Comparison of ENCODE assay signal across 45 mouse cellular contexts in the genomic region with DNA sequence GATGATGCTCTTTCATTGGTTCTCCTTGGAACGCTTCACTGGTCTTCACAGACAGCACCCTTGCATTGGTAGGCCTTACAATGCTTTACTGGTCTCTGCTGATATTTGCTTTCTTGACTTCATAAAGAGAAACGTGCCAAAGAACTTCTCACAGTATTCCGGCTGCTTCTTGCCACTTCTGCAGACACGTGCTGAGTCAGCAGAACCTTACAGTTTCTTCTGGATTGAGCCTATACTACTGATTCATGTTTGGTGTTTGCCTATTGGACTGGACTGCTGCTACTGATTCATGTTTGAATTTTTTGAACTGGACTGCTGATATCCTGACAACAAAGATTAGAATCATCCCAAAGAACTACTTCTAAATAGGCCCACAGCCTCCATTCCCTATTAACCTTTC. TPM values are rescaled to one million over a fixed set of nuclear protein-coding genes. Genes with fewer than 3 reads are reported as not detected.
"Had no signal": no experiment of that assay in that cellular context is flagged by ENCODE, and none has a peak within 500 bp of the region (broad histone marks: within the 10 kb centered on the region; RNA-seq: fewer than 3 reads in every experiment).

No protein-coding gene starts in this region.

- ATAC-seq: liver, embryonic 12.5 days; liver, postnatal 0 days; lung, postnatal 0 days; midbrain, embryonic 13.5 days; midbrain, embryonic 15.5 days; midbrain, embryonic 16.5 days had no signal

- DNase-seq: left cerebral cortex, postnatal 4 days; liver; liver, embryonic 13.5 days; liver, postnatal 0 days; lung, adult 18-20 months; lung, adult 2 months; lung, embryonic 14.5 days; lung, postnatal 10 days; lung, postnatal 14 days; lung, postnatal 36 days; lung, postnatal 4 days; midbrain, embryonic 14.5 days had no signal

- H3K27ac ChIP-seq: limb, embryonic 10.5 days; limb, embryonic 12.5 days; limb, embryonic 13.5 days; limb, embryonic 15.5 days; liver, embryonic 12.5 days; liver, embryonic 13.5 days; liver, embryonic 14.5 days; liver, embryonic 15.5 days; lung, embryonic 15.5 days; macrophage; midbrain, embryonic 10.5 days; midbrain, embryonic 12.5 days; midbrain, embryonic 13.5 days; midbrain, embryonic 15.5 days had no signal

- H3K9me3 ChIP-seq: limb, embryonic 10.5 days; limb, embryonic 12.5 days; limb, embryonic 13.5 days; limb, embryonic 15.5 days; liver, embryonic 12.5 days; liver, embryonic 13.5 days; liver, embryonic 15.5 days; lung, embryonic 15.5 days; megakaryocyte, embryonic 14.5 days; midbrain, embryonic 10.5 days; midbrain, embryonic 12.5 days; midbrain, embryonic 13.5 days; midbrain, embryonic 15.5 days had no signal

- H3K36me3 ChIP-seq: limb, embryonic 10.5 days; limb, embryonic 12.5 days; limb, embryonic 13.5 days; limb, embryonic 15.5 days; liver, embryonic 12.5 days; liver, embryonic 13.5 days; liver, embryonic 15.5 days; lung, embryonic 15.5 days; midbrain, embryonic 10.5 days; midbrain, embryonic 12.5 days; midbrain, embryonic 13.5 days; midbrain, embryonic 15.5 days had no signal

- H3K4me2 ChIP-seq: limb, embryonic 12.5 days; limb, embryonic 13.5 days; limb, embryonic 15.5 days; liver, embryonic 11.5 days; liver, embryonic 12.5 days; liver, embryonic 13.5 days; liver, embryonic 15.5 days; lung, embryonic 14.5 days; lung, embryonic 15.5 days; midbrain, embryonic 11.5 days; midbrain, embryonic 12.5 days; midbrain, embryonic 13.5 days; midbrain, embryonic 15.5 days had no signal

- H3K4me1 ChIP-seq: limb, embryonic 10.5 days; limb, embryonic 12.5 days; limb, embryonic 13.5 days; limb, embryonic 15.5 days; liver, embryonic 12.5 days; liver, embryonic 13.5 days; liver, embryonic 15.5 days; lung, embryonic 15.5 days; megakaryocyte, embryonic 14.5 days; midbrain, embryonic 10.5 days; midbrain, embryonic 12.5 days; midbrain, embryonic 13.5 days; midbrain, embryonic 15.5 days had no signal

- H3K27me3 ChIP-seq: limb, embryonic 12.5 days; limb, embryonic 13.5 days; limb, embryonic 15.5 days; liver, embryonic 12.5 days; liver, embryonic 13.5 days; liver, embryonic 15.5 days; lung, embryonic 15.5 days; megakaryocyte, embryonic 14.5 days; midbrain, embryonic 12.5 days; midbrain, embryonic 13.5 days; midbrain, embryonic 15.5 days had no signal

- H3K9ac ChIP-seq: limb, embryonic 12.5 days; limb, embryonic 13.5 days; limb, embryonic 15.5 days; liver, embryonic 12.5 days; liver, embryonic 13.5 days; liver, embryonic 14.5 days; liver, embryonic 15.5 days; liver, postnatal 0 days; lung, embryonic 14.5 days; lung, embryonic 15.5 days; midbrain, embryonic 12.5 days; midbrain, embryonic 13.5 days; midbrain, embryonic 15.5 days had no signal

- H3K4me3 ChIP-seq: limb, embryonic 10.5 days; limb, embryonic 12.5 days; limb, embryonic 13.5 days; limb, embryonic 15.5 days; liver, embryonic 12.5 days; liver, embryonic 13.5 days; liver, embryonic 15.5 days; lung, embryonic 15.5 days; megakaryocyte, embryonic 14.5 days; midbrain, embryonic 10.5 days; midbrain, embryonic 12.5 days; midbrain, embryonic 13.5 days; midbrain, embryonic 15.5 days; myocyte had no signal

RNA-seq across cellular contexts. Expression of a gene that starts 20.5 kb away (rescaled TPM):
- total RNA-seq: left cerebral cortex, postnatal 10 days; left cerebral cortex, postnatal 14 days; left cerebral cortex, postnatal 36 days; left cerebral cortex, postnatal 4 days; liver, adult 2 months; megakaryocyte progenitor cell, adult 5-6 weeks; megakaryocyte-erythroid progenitor cell, adult 5-6 weeks; monocyte, adult 5-6 weeks had no signal
- polyA plus RNA-seq: limb, embryonic 10.5 days; limb, embryonic 11.5 days; limb, embryonic 12.5 days; liver, adult 2 months; liver, embryonic 11.5 days; liver, embryonic 12.5 days; liver, embryonic 13.5 days; liver, embryonic 14.5 days; liver, embryonic 15.5 days; liver, embryonic 16.5 days; liver, postnatal 0 days; lung, embryonic 14.5 days; lung, embryonic 15.5 days; lung, postnatal 0 days; macrophage; midbrain, embryonic 10.5 days; midbrain, embryonic 11.5 days; midbrain, embryonic 12.5 days; midbrain, embryonic 13.5 days; midbrain, embryonic 14.5 days; midbrain, embryonic 15.5 days; midbrain, embryonic 16.5 days; midbrain, postnatal 0 days; myocyte; neural tube, embryonic 11.5 days had no signal

RNA-seq across cellular contexts. Expression of a gene that starts 53.5 kb away (rescaled TPM):
- total RNA-seq: left cerebral cortex, postnatal 10 days; left cerebral cortex, postnatal 14 days; left cerebral cortex, postnatal 25 days; left cerebral cortex, postnatal 36 days; left cerebral cortex, postnatal 4 days; liver, adult 2 months; megakaryocyte progenitor cell, adult 5-6 weeks; megakaryocyte, adult 5-6 weeks; megakaryocyte-erythroid progenitor cell, adult 5-6 weeks; midbrain, postnatal 0 days; monocyte, adult 5-6 weeks had no signal
- polyA plus RNA-seq: limb, embryonic 10.5 days; limb, embryonic 11.5 days; limb, embryonic 12.5 days; limb, embryonic 13.5 days; limb, embryonic 14.5 days; liver, adult 2 months; liver, embryonic 11.5 days; liver, embryonic 13.5 days; liver, embryonic 15.5 days; liver, embryonic 16.5 days; liver, postnatal 0 days; lung, embryonic 14.5 days; lung, embryonic 15.5 days; lung, postnatal 0 days; macrophage; midbrain, embryonic 10.5 days; midbrain, embryonic 11.5 days; midbrain, embryonic 12.5 days; midbrain, embryonic 13.5 days; midbrain, embryonic 14.5 days; midbrain, embryonic 15.5 days; midbrain, embryonic 16.5 days; midbrain, postnatal 0 days; myocyte; neural tube, embryonic 11.5 days had no signal
